In genomic region chr12:105039578-105040289, GRCm38 (mm10) we compare ENCODE assay signal across 10 mouse cellular contexts. TPM values are rescaled to one million over a fixed set of nuclear protein-coding genes. Genes with fewer than 3 reads are reported as not detected.
A peak's percentile ranks its signal among the peaks of the same experiment; 100 is the strongest.
DNase-seq lines count a peak whose midpoint lies in the region; ATAC-seq and TF ChIP-seq lines count a peak whose summit lies in the region.
"Had no signal": no experiment of that assay in that cellular context is flagged by ENCODE, and none has a peak within 500 bp of the region (broad histone marks: within the 10 kb centered on the region; RNA-seq: fewer than 3 reads in every experiment).

No protein-coding gene starts in this region.

- H3K4me3 ChIP-seq in lung, embryonic 15.5 days, result no peak overlapping the region
- no peak overlapping the region for H3K4me3 ChIP-seq in lung, adult 2 months (replicated peaks; ENCODE audit: extremely low read depth, low read depth, low read length)
- H3K4me3 ChIP-seq in kidney, adult 2 months (ENCODE audit: insufficient read depth, low read depth, low read length), result no peak overlapping the region
- H3K4me3 ChIP-seq in liver, embryonic 14.5 days (ENCODE audit: insufficient read depth in 1 of 2, low read depth in 2 of 2, low read length in 2 of 2), result peak overlapping the region; percentile 51 to 90
- H3K4me3 ChIP-seq: layer of hippocampus, adult 2 months had no signal

- no peak for DNase-seq in lung, adult 2 months
- peak; percentile 51 for DNase-seq in c-Kit-negative CD71-positive TER-119-positive erythroid progenitor cells, embryonic 14.5 days (ENCODE audit: low read depth, low spot score)
- DNase-seq in kidney, adult 2 months, result peak; percentile 78
- DNase-seq in liver, embryonic 14.5 days (ENCODE audit: low read depth in 3 of 3, low spot score in 3 of 3), result peak in 1 of 3 experiments; percentile 62
- no peak for DNase-seq in gastrocnemius, postnatal 14 days
- no peak for DNase-seq in layer of hippocampus, postnatal 25 days (ENCODE audit: extremely low spot score in 1 of 2, low spot score in 1 of 2)
- DNase-seq in ovary, postnatal 36 days (ENCODE audit: low spot score), result no peak
- DNase-seq: right cerebral cortex, postnatal 14 days had no signal

- H3K36me3 ChIP-seq in lung, embryonic 15.5 days, result peaks cover 15% of the 10 kb centered on the region; the same call in 1 of the 2 replicates
- H3K36me3 ChIP-seq in kidney, adult 2 months (ENCODE audit: control insufficient read depth, insufficient read depth, low read length), result no peaks in the 10 kb centered on the region
- H3K36me3 ChIP-seq in liver, embryonic 14.5 days (replicated peaks; ENCODE audit: control insufficient read depth, insufficient read depth, low read depth), result peaks cover 94% of the 10 kb centered on the region

- 31% methylated on average over 12 of the region's 12 CpGs for WGBS in lung, embryonic 15.5 days
- 52% methylated on average over 12 of the region's 12 CpGs for WGBS in lung, adult 2 months
- 36% methylated on average over 12 of the region's 12 CpGs for whole genome bisulfite sequencing in kidney, adult 2 months
- 36% methylated on average over 12 of the region's 12 CpGs for WGBS in liver, embryonic 14.5 days (ENCODE audit: insufficient replicate concordance)

- no peak for TF ChIP-seq CTCF in lung, adult 2 months (IDR thresholded peaks at IDR 0.05; ENCODE audit: insufficient read depth, low read length)
- TF ChIP-seq CTCF in kidney, adult 2 months (conservative IDR thresholded peaks at IDR 0.05; ENCODE audit: insufficient read depth, insufficient read length, low read depth, low read length), result no peak
- TF ChIP-seq CTCF in liver, embryonic 14.5 days (IDR thresholded peaks at IDR 0.05; ENCODE audit: low read depth), result no peak

- H3K4me1 ChIP-seq in lung, embryonic 15.5 days, result peaks cover 18% of the 10 kb centered on the region
- H3K4me1 ChIP-seq in lung, adult 2 months (ENCODE audit: control insufficient read depth, insufficient read depth, low read length), result 0 out of 2 replicates have a peak, but pooled peaks cover 2% of the 10 kb centered on the region
- peaks cover 22% of the 10 kb centered on the region for H3K4me1 ChIP-seq in kidney, adult 2 months (ENCODE audit: control insufficient read depth, insufficient read depth, low read length)
- H3K4me1 ChIP-seq in liver, embryonic 14.5 days (replicated peaks; ENCODE audit: control insufficient read depth in 2 of 2, insufficient read depth in 2 of 2, low read length in 1 of 2), result peaks cover 50 to 56% of the 10 kb centered on the region in 2 experiments

- TF ChIP-seq EP300 in liver, embryonic 14.5 days (IDR thresholded peaks at IDR 0.05; ENCODE audit: low read depth), result no peak

- ATAC-seq in lung, embryonic 15.5 days (ENCODE audit: borderline replicate concordance, extremely low read depth, low FRiP score, low TSS enrichment), result peak; percentile 30; the same call in 1 of the 2 replicates
- peak; percentile 68 for ATAC-seq in liver, embryonic 14.5 days (ENCODE audit: insufficient read depth)

- no peaks in the 10 kb centered on the region for H3K27me3 ChIP-seq in lung, embryonic 15.5 days
- no peaks in the 10 kb centered on the region for H3K27me3 ChIP-seq in kidney, adult 2 months (replicated peaks; ENCODE audit: control insufficient read depth, insufficient read depth, low read length)
- no peaks in the 10 kb centered on the region for H3K27me3 ChIP-seq in liver, embryonic 14.5 days (ENCODE audit: control insufficient read depth, insufficient read depth, low read length)

- H3K9me3 ChIP-seq in lung, embryonic 15.5 days, result no peaks in the 10 kb centered on the region
- H3K9me3 ChIP-seq in liver, embryonic 14.5 days (ENCODE audit: control insufficient read depth, low read length), result no peaks in the 10 kb centered on the region

- intact Hi-C loops in gastrocnemius, postnatal 14 days (cut with DNase I; ENCODE audit: low total_unique reads), result no loop called here

- H3K9ac ChIP-seq in lung, embryonic 15.5 days, result no peak overlapping the region
- H3K9ac ChIP-seq in liver, embryonic 14.5 days (replicated peaks), result peak overlapping the region; percentile 92

- H3K4me2 ChIP-seq in lung, embryonic 15.5 days, result no peak overlapping the region
- H3K4me2 ChIP-seq in liver, embryonic 14.5 days (ENCODE audit: low read depth), result peak overlapping the region; percentile 98

- TF ChIP-seq POLR2A in lung, adult 2 months (IDR thresholded peaks at IDR 0.05; ENCODE audit: borderline replicate concordance, extremely low read depth, low read depth, low read length), result no peak
- no peak for TF ChIP-seq POLR2A in kidney, adult 2 months (IDR thresholded peaks at IDR 0.05; ENCODE audit: low read depth, low read length)

- H3K27ac ChIP-seq in lung, embryonic 15.5 days, result no peak overlapping the region
- H3K27ac ChIP-seq in kidney, adult 2 months (ENCODE audit: insufficient read depth, low read depth, low read length), result no peak overlapping the region
- peak overlapping the region; percentile 98 for H3K27ac ChIP-seq in liver, embryonic 14.5 days
- H3K27ac ChIP-seq: layer of hippocampus, adult 2 months had no signal

RNA-seq across cellular contexts. Expression of gene Glrx5, which starts 7.2 kb away (rescaled TPM):
- 136 and 140 TPM in 2 replicates for polyA plus RNA-seq in lung, embryonic 15.5 days (2015; fragmentation: Nextera tagmentation; extraction: Ambion mirVana)
- 43.1 and 54.7 TPM in 2 replicates for polyA plus RNA-seq in lung, adult 2 months (2012; rRNA removed)
- 138 and 139 TPM in 2 replicates for polyA plus RNA-seq in kidney, adult 2 months (2012; rRNA removed)
- polyA plus RNA-seq in liver, embryonic 14.5 days (2012; rRNA removed), result 93.7 and 238 TPM in 2 replicates
- polyA plus RNA-seq in liver, embryonic 14.5 days (2014; fragmentation: Nextera tagmentation; extraction: Ambion mirVana), result 622 and 681 TPM in 2 replicates
- 10 to 100 TPM; 66.0 to 67.1 TPM for total RNA-seq in gastrocnemius, postnatal 14 days (2021)
- total RNA-seq in layer of hippocampus, postnatal 25 days (2021), result 10 to 100 TPM; 54.8 to 57.2 TPM

RNA-seq across cellular contexts. Expression of gene Syne3, which starts 30.1 kb away (rescaled TPM):
- 0.50 and 0.81 TPM in 2 replicates for polyA plus RNA-seq in lung, embryonic 15.5 days (2015; fragmentation: Nextera tagmentation; extraction: Ambion mirVana)
- polyA plus RNA-seq in lung, adult 2 months (2012; rRNA removed), result 3.5 and 3.7 TPM in 2 replicates
- polyA plus RNA-seq in kidney, adult 2 months (2012; rRNA removed), result 2.7 and 3.1 TPM in 2 replicates
- 1.7 and 2.2 TPM in 2 replicates for polyA plus RNA-seq in liver, embryonic 14.5 days (2012; rRNA removed)
- 1.6 and 1.7 TPM in 2 replicates for polyA plus RNA-seq in liver, embryonic 14.5 days (2014; fragmentation: Nextera tagmentation; extraction: Ambion mirVana)
- total RNA-seq in gastrocnemius, postnatal 14 days (2021), result 1 to 10 TPM; 5.7 TPM
- total RNA-seq in layer of hippocampus, postnatal 25 days (2021), result 1 to 10 TPM; 1.2 to 1.3 TPM

Comparison
In these comparisons a context has a peak if more than half of its experiments do, and no peak if none do; other contexts are left out.
1. H3K4me3 ChIP-seq: peak in liver, embryonic 14.5 days (2 of 2); none in lung, embryonic 15.5 days (single experiment), lung, adult 2 months (single experiment) and kidney, adult 2 months (single experiment).
2. DNase-seq: peak in c-Kit-negative CD71-positive TER-119-positive erythroid progenitor cells, embryonic 14.5 days (single experiment) and kidney, adult 2 months (single experiment); none in lung, adult 2 months (single experiment), gastrocnemius, postnatal 14 days (single experiment), layer of hippocampus, postnatal 25 days (0 of 2) and ovary, postnatal 36 days (single experiment).